Mouse (Mus musculus): ENCODE data around the gene Cend1.
"Not testable (repeated sequence)": the region's sequence is repeated elsewhere in the genome, so short reads cannot be mapped to it uniquely, and the experiment has no call there.

The Cend1 gene

GRCm38 (mm10) chr7:141426948-141427730 lies 2.2 kb downstream of the Cend1 start:
- DNase-seq = no peak

- DNase-seq = no peak
Observed at GRCm38 (mm10) chr7:141423811-141424210, 5.5 kb downstream of the Cend1 start.

GRCm38 (mm10) chr7:141420030-141420702 lies 9.1 kb downstream of the Cend1 start:
- no peak for DNase-seq

- DNase-seq = no peak
Observed at GRCm38 (mm10) chr7:141418970-141419369, 10.3 kb downstream of the Cend1 start.

GRCm38 (mm10) chr7:141417731-141418681 lies 11.3 kb downstream of the Cend1 start:
- DNase-seq = no peak

GRCm38 (mm10) chr7:141416144-141416841 lies 13.0 kb downstream of the Cend1 start:
- DNase-seq = no peak

- peak; percentile 100 for DNase-seq
Observed at GRCm38 (mm10) chr7:141413809-141414584, 15.3 kb downstream of the Cend1 start, which contains the start of gene Gatd1. Gene Gatd1 (minus strand): TSS chr7:141414136.

- DNase-seq = peak; percentile 45
Observed at GRCm38 (mm10) chr7:141413331-141413730, 16.0 kb downstream of the Cend1 start.

GRCm38 (mm10) chr7:141411667-141412066 lies 17.6 kb downstream of the Cend1 start:
- no peak for DNase-seq

GRCm38 (mm10) chr7:141410631-141411030 lies 18.7 kb downstream of the Cend1 start:
- DNase-seq = no peak

- DNase-seq = peak; percentile 88
Observed at GRCm38 (mm10) chr7:141408833-141409232, 20.5 kb downstream of the Cend1 start.

GRCm38 (mm10) chr7:141407670-141408069 lies 21.6 kb downstream of the Cend1 start:
- not testable (repeated sequence) for DNase-seq

GRCm38 (mm10) chr7:141405466-141405865 lies 23.8 kb downstream of the Cend1 start:
- DNase-seq = no peak

GRCm38 (mm10) chr7:141403305-141403704 lies 26.0 kb downstream of the Cend1 start:
- peak; percentile 73 for DNase-seq

- no peak for DNase-seq
Observed at GRCm38 (mm10) chr7:141395348-141395747, 33.9 kb downstream of the Cend1 start.

- peak; percentile 89 for DNase-seq
Observed at GRCm38 (mm10) chr7:141394771-141395170, 34.5 kb downstream of the Cend1 start.

- DNase-seq = peak; percentile 84
Observed at GRCm38 (mm10) chr7:141394158-141394557, 35.1 kb downstream of the Cend1 start.

GRCm38 (mm10) chr7:141392552-141393222 lies 36.6 kb downstream of the Cend1 start:
- peak; percentile 43 for DNase-seq

GRCm38 (mm10) chr7:141391625-141392551 lies 37.4 kb downstream of the Cend1 start, which contains the start of gene Taldo1:
Gene Taldo1 (plus strand): TSS chr7:141392199.
- peak; percentile 99 for DNase-seq
